In genomic region chr1:186448841-186449650, GRCm38 (mm10) we compare ENCODE assay signal across 7 mouse cellular contexts.
DNase-seq lines count a peak whose midpoint lies in the region; ATAC-seq lines count a peak whose summit lies in the region.

No protein-coding gene starts in this region.

- H3K4me1 ChIP-seq in midbrain, embryonic 11.5 days (ENCODE audit: control insufficient read depth, insufficient read depth, low read length) = peaks cover 4% of the 10 kb centered on the region; the same call in 1 of the 2 replicates
- peaks cover 7% of the 10 kb centered on the region for H3K4me1 ChIP-seq in midbrain, embryonic 15.5 days
- H3K4me1 ChIP-seq in hindbrain, embryonic 14.5 days (replicated peaks; ENCODE audit: control insufficient read depth, insufficient read depth, low read length) = 0 out of 2 replicates have a peak, but pooled peaks cover 6% of the 10 kb centered on the region
- H3K4me1 ChIP-seq in neural tube, embryonic 14.5 days (ENCODE audit: control insufficient read depth, insufficient read depth, low read length) = peaks cover 4% of the 10 kb centered on the region; the same call in 1 of the 2 replicates

- no peaks in the 10 kb centered on the region for H3K27me3 ChIP-seq in midbrain, embryonic 11.5 days (ENCODE audit: control insufficient read depth, insufficient read depth, low read length)
- no peaks in the 10 kb centered on the region for H3K27me3 ChIP-seq in midbrain, embryonic 15.5 days (replicated peaks)
- H3K27me3 ChIP-seq in hindbrain, embryonic 14.5 days (ENCODE audit: control insufficient read depth, insufficient read depth, low read length) = no peaks in the 10 kb centered on the region
- no peaks in the 10 kb centered on the region for H3K27me3 ChIP-seq in neural tube, embryonic 14.5 days (ENCODE audit: control insufficient read depth, insufficient read depth, low read length)

- 47% methylated on average over 16 of the region's 16 CpGs for WGBS in midbrain, embryonic 11.5 days
- 45% methylated on average over 16 of the region's 16 CpGs for whole genome bisulfite sequencing in midbrain, embryonic 15.5 days
- 43% methylated on average over 16 of the region's 16 CpGs for WGBS in hindbrain, embryonic 14.5 days
- 53% methylated on average over 16 of the region's 16 CpGs for WGBS in neural tube, embryonic 14.5 days

- H3K36me3 ChIP-seq in midbrain, embryonic 11.5 days (ENCODE audit: control insufficient read depth, insufficient read depth, low read length) = no peaks in the 10 kb centered on the region
- no peaks in the 10 kb centered on the region for H3K36me3 ChIP-seq in midbrain, embryonic 15.5 days (replicated peaks)
- H3K36me3 ChIP-seq in hindbrain, embryonic 14.5 days (replicated peaks; ENCODE audit: control insufficient read depth, insufficient read depth) = no peaks in the 10 kb centered on the region
- H3K36me3 ChIP-seq in neural tube, embryonic 14.5 days (ENCODE audit: control insufficient read depth, insufficient read depth, low read length) = no peaks in the 10 kb centered on the region

- peak; percentile 48 for ATAC-seq in midbrain, embryonic 11.5 days (ENCODE audit: low FRiP score)
- no peak for ATAC-seq in midbrain, embryonic 15.5 days (replicated peaks)
- no peak for ATAC-seq in hindbrain, embryonic 14.5 days (ENCODE audit: low FRiP score)
- ATAC-seq in neural tube, embryonic 14.5 days (ENCODE audit: low read depth) = peak; percentile 58; the same call in 1 of the 2 replicates
- ATAC-seq in erythroid progenitor cell, adult 5-6 weeks (replicated peaks; ENCODE audit: low FRiP score, poor library complexity, severe bottlenecking) = no peak

- no peak overlapping the region for H3K4me3 ChIP-seq in midbrain, embryonic 11.5 days (ENCODE audit: low read depth, low read length)
- H3K4me3 ChIP-seq in midbrain, embryonic 15.5 days = no peak overlapping the region
- H3K4me3 ChIP-seq in hindbrain, embryonic 14.5 days (replicated peaks; ENCODE audit: low read length) = no peak overlapping the region
- H3K4me3 ChIP-seq in neural tube, embryonic 14.5 days (ENCODE audit: low read depth, low read length) = no peak overlapping the region

- no peak overlapping the region for H3K27ac ChIP-seq in midbrain, embryonic 11.5 days (ENCODE audit: low read depth, low read length)
- no peak overlapping the region for H3K27ac ChIP-seq in midbrain, embryonic 15.5 days
- no peak overlapping the region for H3K27ac ChIP-seq in hindbrain, embryonic 14.5 days
- H3K27ac ChIP-seq in neural tube, embryonic 14.5 days (ENCODE audit: low read depth, low read length) = no peak overlapping the region

- H3K4me2 ChIP-seq in midbrain, embryonic 11.5 days = no peak overlapping the region
- H3K4me2 ChIP-seq in midbrain, embryonic 15.5 days = no peak overlapping the region
- H3K4me2 ChIP-seq in hindbrain, embryonic 14.5 days (replicated peaks) = no peak overlapping the region
- H3K4me2 ChIP-seq in neural tube, embryonic 14.5 days (ENCODE audit: low read depth, low read length) = no peak overlapping the region

- no peak overlapping the region for H3K9ac ChIP-seq in midbrain, embryonic 11.5 days (ENCODE audit: low read length)
- no peak overlapping the region for H3K9ac ChIP-seq in midbrain, embryonic 15.5 days
- H3K9ac ChIP-seq in hindbrain, embryonic 14.5 days = no peak overlapping the region
- no peak overlapping the region for H3K9ac ChIP-seq in neural tube, embryonic 14.5 days (replicated peaks; ENCODE audit: low read depth, low read length)

- DNase-seq in midbrain, embryonic 11.5 days (ENCODE audit: low spot score, missing footprints) = peak; percentile 88
- DNase-seq in cerebellum, postnatal 36 days = peak; percentile 57 to 59
- peak; percentile 40 for DNase-seq in hindbrain, embryonic 14.5 days (ENCODE audit: low spot score)
- DNase-seq in thymus, postnatal 0 days (ENCODE audit: low spot score) = no peak

- no peaks in the 10 kb centered on the region for H3K9me3 ChIP-seq in midbrain, embryonic 11.5 days (ENCODE audit: control insufficient read depth, low read length)
- no peaks in the 10 kb centered on the region for H3K9me3 ChIP-seq in midbrain, embryonic 15.5 days
- H3K9me3 ChIP-seq in hindbrain, embryonic 14.5 days (ENCODE audit: control insufficient read depth, low read length) = no peaks in the 10 kb centered on the region
- no peaks in the 10 kb centered on the region for H3K9me3 ChIP-seq in neural tube, embryonic 14.5 days (ENCODE audit: control insufficient read depth, low read length)

Comparison
In these comparisons a context has a peak if more than half of its experiments do, and no peak if none do; other contexts are left out.
1. ATAC-seq: peak in midbrain, embryonic 11.5 days (single experiment) and neural tube, embryonic 14.5 days (single experiment); none in midbrain, embryonic 15.5 days (single experiment), hindbrain, embryonic 14.5 days (single experiment) and erythroid progenitor cell, adult 5-6 weeks (single experiment).